In genomic region chr10:96586191-96586880, GRCm38 (mm10) we compare ENCODE assay signal across 28 mouse cellular contexts. TPM values are rescaled to one million over a fixed set of nuclear protein-coding genes. Genes with fewer than 3 reads are reported as not detected.
A peak's percentile ranks its signal among the peaks of the same experiment; 100 is the strongest.
DNase-seq lines count a peak whose midpoint lies in the region; ATAC-seq and TF ChIP-seq lines count a peak whose summit lies in the region.
"Had no signal": no experiment of that assay in that cellular context is flagged by ENCODE, and none has a peak within 500 bp of the region (broad histone marks: within the 10 kb centered on the region; RNA-seq: fewer than 3 reads in every experiment).

No protein-coding gene starts in this region.

- H3K9ac ChIP-seq in heart, embryonic 12.5 days = no peak overlapping the region
- H3K9ac ChIP-seq in embryonic facial prominence, embryonic 14.5 days (ENCODE audit: low read depth, low read length) = no peak overlapping the region
- H3K9ac ChIP-seq in limb, embryonic 14.5 days (ENCODE audit: low read depth, low read length, severe bottlenecking) = no peak overlapping the region
- H3K9ac ChIP-seq: heart, embryonic 15.5 days; hindbrain, embryonic 15.5 days; liver, embryonic 14.5 days had no signal

- WGBS in heart, embryonic 12.5 days = 81% methylated on average over 4 of the region's 4 CpGs
- 54% methylated on average over 4 of the region's 4 CpGs for WGBS in embryonic facial prominence, embryonic 14.5 days
- 32% methylated on average over 4 of the region's 4 CpGs for WGBS in limb, embryonic 14.5 days

- H3K4me2 ChIP-seq in heart, embryonic 12.5 days = no peak overlapping the region
- H3K4me2 ChIP-seq in embryonic facial prominence, embryonic 14.5 days (ENCODE audit: low read depth, low read length) = peak overlapping the region; percentile 43
- peak overlapping the region; percentile 42 for H3K4me2 ChIP-seq in limb, embryonic 14.5 days (replicated peaks; ENCODE audit: low read depth, low read length, severe bottlenecking)
- H3K4me2 ChIP-seq: heart, embryonic 15.5 days; hindbrain, embryonic 15.5 days had no signal

- H3K4me3 ChIP-seq in heart, embryonic 12.5 days = no peak overlapping the region
- H3K4me3 ChIP-seq in embryonic facial prominence, embryonic 14.5 days (ENCODE audit: low read depth, low read length) = no peak overlapping the region
- no peak overlapping the region for H3K4me3 ChIP-seq in limb, embryonic 14.5 days (replicated peaks; ENCODE audit: low read length)
- H3K4me3 ChIP-seq: erythroblast, embryonic 14.5 days; heart, adult 2 months; heart, embryonic 15.5 days; hindbrain, embryonic 15.5 days had no signal

- no peak for TF ChIP-seq POLR2A in limb, embryonic 14.5 days (IDR thresholded peaks at IDR 0.05; ENCODE audit: borderline replicate concordance, extremely low read depth, insufficient read depth, insufficient read length)

- no peak for ATAC-seq in heart, embryonic 12.5 days (ENCODE audit: insufficient number of reproducible peaks, low FRiP score)
- ATAC-seq in embryonic facial prominence, embryonic 14.5 days (ENCODE audit: low read depth) = peak; percentile 26; the same call in 1 of the 2 replicates
- ATAC-seq in limb, embryonic 14.5 days (ENCODE audit: low FRiP score, low read depth) = peak; percentile 60; the same call in 1 of the 2 replicates
- ATAC-seq: forebrain, embryonic 14.5 days; midbrain, embryonic 16.5 days; Patski had no signal

- peak; percentile 28 for DNase-seq in heart, adult 11 months
- DNase-seq in 416B (ENCODE audit: low read depth) = peak; percentile 39
- peak; percentile 53 for DNase-seq in embryonic facial prominence, embryonic 14.5 days (ENCODE audit: low spot score)
- peak; percentile 22 for DNase-seq in limb, embryonic 14.5 days (ENCODE audit: low spot score)
- DNase-seq in Muller cell, postnatal 12 days (ENCODE audit: inconsistent ontology term) = no peak
- no peak for DNase-seq in urinary bladder, postnatal 14 days (ENCODE audit: low spot score)
- DNase-seq: adrenal gland, postnatal 10 days; B cell, adult 2 months; cerebellum, adult 9-10 months; gastrocnemius, postnatal 14 days; heart, adult 2 months; heart, postnatal 4 days; kidney, adult 11 months; layer of hippocampus, postnatal 36 days; lung, postnatal 4 days; retina, postnatal 1 day; right cerebral cortex, postnatal 4 days; thymus, adult 18-20 months; thymus, postnatal 4 days had no signal

- no peaks in the 10 kb centered on the region for H3K4me1 ChIP-seq in heart, embryonic 12.5 days (replicated peaks)
- peaks cover 4% of the 10 kb centered on the region; the same call in 1 of the 2 replicates for H3K4me1 ChIP-seq in embryonic facial prominence, embryonic 14.5 days (ENCODE audit: control insufficient read depth, insufficient read depth, low read length)
- peaks cover 19% of the 10 kb centered on the region for H3K4me1 ChIP-seq in limb, embryonic 14.5 days (ENCODE audit: control insufficient read depth, insufficient read depth, low read length)
- H3K4me1 ChIP-seq: heart, embryonic 15.5 days; hindbrain, embryonic 15.5 days had no signal

- no peaks in the 10 kb centered on the region for H3K27me3 ChIP-seq in heart, embryonic 12.5 days (replicated peaks)
- no peaks in the 10 kb centered on the region for H3K27me3 ChIP-seq in embryonic facial prominence, embryonic 14.5 days (replicated peaks; ENCODE audit: control insufficient read depth, insufficient read depth, low read length)
- H3K27me3 ChIP-seq in limb, embryonic 14.5 days (ENCODE audit: control insufficient read depth, insufficient read depth, low read length) = no peaks in the 10 kb centered on the region
- H3K27me3 ChIP-seq: heart, embryonic 15.5 days; hindbrain, embryonic 15.5 days; Patski had no signal

- no peaks in the 10 kb centered on the region for H3K9me3 ChIP-seq in heart, embryonic 12.5 days (replicated peaks)
- no peaks in the 10 kb centered on the region for H3K9me3 ChIP-seq in embryonic facial prominence, embryonic 14.5 days (ENCODE audit: control insufficient read depth, low read length)
- no peaks in the 10 kb centered on the region for H3K9me3 ChIP-seq in limb, embryonic 14.5 days (ENCODE audit: control insufficient read depth, low read length)
- H3K9me3 ChIP-seq: heart, embryonic 15.5 days; hindbrain, embryonic 15.5 days had no signal

- H3K27ac ChIP-seq in heart, embryonic 12.5 days (ENCODE audit: poor library complexity, severe bottlenecking) = no peak overlapping the region
- H3K27ac ChIP-seq in embryonic facial prominence, embryonic 14.5 days (replicated peaks; ENCODE audit: low read depth, low read length) = peak overlapping the region; percentile 70
- H3K27ac ChIP-seq in limb, embryonic 14.5 days (replicated peaks; ENCODE audit: low read depth, low read length) = peak overlapping the region; percentile 33; the same call in 1 of the 2 replicates
- H3K27ac ChIP-seq: heart, adult 2 months; heart, embryonic 15.5 days; hindbrain, embryonic 15.5 days; kidney, postnatal 0 days; liver, embryonic 14.5 days had no signal

- H3K36me3 ChIP-seq in heart, embryonic 12.5 days = no peaks in the 10 kb centered on the region
- no peaks in the 10 kb centered on the region for H3K36me3 ChIP-seq in embryonic facial prominence, embryonic 14.5 days (ENCODE audit: control insufficient read depth, insufficient read depth, low read length)
- H3K36me3 ChIP-seq in limb, embryonic 14.5 days (ENCODE audit: control insufficient read depth, insufficient read depth, low read length) = no peaks in the 10 kb centered on the region
- H3K36me3 ChIP-seq: heart, embryonic 15.5 days; hindbrain, embryonic 15.5 days had no signal

RNA-seq across cellular contexts. Expression of gene Btg1, which starts 30.5 kb away (rescaled TPM):
- 46.9 and 51.6 TPM in 2 replicates for polyA plus RNA-seq in heart, embryonic 12.5 days (2016; fragmentation: Nextera tagmentation; extraction: Ambion mirVana)
- polyA plus RNA-seq in embryonic facial prominence, embryonic 14.5 days (2014; fragmentation: Nextera tagmentation; extraction: Ambion mirVana) = 83.2 and 87.3 TPM in 2 replicates
- polyA plus RNA-seq in limb, embryonic 14.5 days (2012; rRNA removed) = 41.8 and 43.7 TPM in 2 replicates
- 107 and 110 TPM in 2 replicates for polyA plus RNA-seq in limb, embryonic 14.5 days (2014; fragmentation: Nextera tagmentation; extraction: Ambion mirVana)

Comparison
In these comparisons a context has a peak if more than half of its experiments do, and no peak if none do; other contexts are left out.
1. DNase-seq: peak in heart, adult 11 months (single experiment), 416B (single experiment), embryonic facial prominence, embryonic 14.5 days (single experiment) and limb, embryonic 14.5 days (single experiment); none in Muller cell, postnatal 12 days (single experiment) and urinary bladder, postnatal 14 days (single experiment).